Mouse (Mus musculus): ENCODE results near the gene Hoxc5. TPM values are rescaled to one million over a fixed set of nuclear protein-coding genes. Genes with fewer than 3 reads are reported as not detected.

The Hoxc5 gene
- polyA plus RNA-seq, 1 experiment from 2014 or later = 32.2 TPM

GRCm38 (mm10) chr15:103013238-103013984 lies 46.2 kb downstream of the Hoxc5 start:
- ATAC-seq (ENCODE audit: low FRiP score) (peak; percentile 32; the same call in 1 of the 2 replicates), DNase-seq (ENCODE audit: low spot score) (peak; percentile 78)
- Histone ChIP-seq H3K4me1 (replicated peaks; ENCODE audit: control insufficient read depth, insufficient read depth, low read length) (0 out of 2 replicates have a peak, but pooled peaks cover 4% of the 10 kb centered on the region), H3K9me3 (ENCODE audit: control insufficient read depth, low read length) (no peaks in the 10 kb centered on the region), H3K9ac (peak overlapping the region; percentile 72; the same call in 1 of the 2 replicates), H3K4me3 (replicated peaks; ENCODE audit: low read length) (peak overlapping the region; percentile 37), H3K4me2 (replicated peaks) (peak overlapping the region; percentile 52), H3K27ac (peak overlapping the region; percentile 91), H3K36me3 (replicated peaks; ENCODE audit: control insufficient read depth, insufficient read depth) (no peaks in the 10 kb centered on the region), H3K27me3 (ENCODE audit: control insufficient read depth, insufficient read depth, low read length) (peaks cover 98% of the 10 kb centered on the region)
- 3% methylated on average over 17 of the region's 17 CpGs for WGBS

- 1% methylated on average over 50 of the region's 57 CpGs for WGBS
- Histone ChIP-seq H3K9ac (peak overlapping the region; percentile 72), H3K27me3 (ENCODE audit: control insufficient read depth, insufficient read depth, low read length) (peaks cover 98% of the 10 kb centered on the region), H3K27ac (peak overlapping the region; percentile 91), H3K36me3 (replicated peaks; ENCODE audit: control insufficient read depth, insufficient read depth) (no peaks in the 10 kb centered on the region), H3K4me3 (replicated peaks; ENCODE audit: low read length) (peak overlapping the region; percentile 37), H3K4me1 (replicated peaks; ENCODE audit: control insufficient read depth, insufficient read depth, low read length) (0 out of 2 replicates have a peak, but pooled peaks cover 4% of the 10 kb centered on the region), H3K4me2 (replicated peaks) (peak overlapping the region; percentile 52), H3K9me3 (ENCODE audit: control insufficient read depth, low read length) (no peaks in the 10 kb centered on the region)
- ATAC-seq (ENCODE audit: low FRiP score) = peak; percentile 51
- no peak for DNase-seq (ENCODE audit: low spot score)
Measured at GRCm38 (mm10) chr15:103014166-103015008, 47.1 kb downstream of the Hoxc5 start.

DNA sequence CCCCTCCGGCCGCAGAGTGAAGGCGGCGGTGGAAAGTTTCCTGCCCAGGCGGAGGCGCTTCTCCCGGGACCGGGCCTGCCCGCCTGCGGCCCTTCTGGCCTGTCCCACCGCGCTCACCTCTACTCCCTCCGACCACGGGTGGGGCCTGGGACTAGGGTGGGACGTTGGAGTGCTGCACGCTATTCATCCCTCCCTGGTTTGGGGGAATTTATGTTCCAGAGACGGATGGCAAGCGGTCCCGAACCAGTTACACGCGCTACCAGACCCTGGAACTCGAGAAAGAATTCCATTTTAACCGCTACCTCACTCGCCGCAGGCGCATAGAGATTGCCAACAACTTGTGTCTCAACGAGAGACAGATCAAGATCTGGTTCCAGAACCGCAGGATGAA lies 47.8 kb downstream of the Hoxc5 start:
- peaks cover 98% of the 10 kb centered on the region for H3K27me3 ChIP-seq (ENCODE audit: control insufficient read depth, insufficient read depth, low read length)
- WGBS = under 1% methylated on average over 28 of the region's 28 CpGs
- H3K4me1 ChIP-seq (replicated peaks; ENCODE audit: control insufficient read depth, insufficient read depth, low read length) = 0 out of 2 replicates have a peak, but pooled peaks cover 4% of the 10 kb centered on the region
- H3K4me3 ChIP-seq (replicated peaks; ENCODE audit: low read length) = peak overlapping the region; percentile 37
- no peaks in the 10 kb centered on the region for H3K9me3 ChIP-seq (ENCODE audit: control insufficient read depth, low read length)
- H3K27ac ChIP-seq = peak overlapping the region; percentile 91
- H3K9ac ChIP-seq = peak overlapping the region; percentile 72
- no peak for ATAC-seq (ENCODE audit: low FRiP score)
- DNase-seq (ENCODE audit: low spot score) = no peak
- peak overlapping the region; percentile 52 for H3K4me2 ChIP-seq (replicated peaks)
- no peaks in the 10 kb centered on the region for H3K36me3 ChIP-seq (replicated peaks; ENCODE audit: control insufficient read depth, insufficient read depth)

- Histone ChIP-seq H3K9me3 (ENCODE audit: control insufficient read depth, low read length) (no peaks in the 10 kb centered on the region), H3K36me3 (replicated peaks; ENCODE audit: control insufficient read depth, insufficient read depth) (no peaks in the 10 kb centered on the region), H3K27me3 (ENCODE audit: control insufficient read depth, insufficient read depth, low read length) (peaks cover 98% of the 10 kb centered on the region), H3K27ac (peak overlapping the region; percentile 91), H3K4me2 (replicated peaks) (peak overlapping the region; percentile 52), H3K4me1 (replicated peaks; ENCODE audit: control insufficient read depth, insufficient read depth, low read length) (0 out of 2 replicates have a peak, but pooled peaks cover 4% of the 10 kb centered on the region), H3K9ac (peak overlapping the region; percentile 72), H3K4me3 (replicated peaks; ENCODE audit: low read length) (peak overlapping the region; percentile 37)
- no peak for DNase-seq (ENCODE audit: low spot score)
- no peak for ATAC-seq (ENCODE audit: low FRiP score)
- WGBS = 2% methylated on average over 19 of the region's 19 CpGs
Measured at GRCm38 (mm10) chr15:103015406-103016166, 48.3 kb downstream of the Hoxc5 start.

GRCm38 (mm10) chr15:103018636-103019035 lies 51.4 kb downstream of the Hoxc5 start, which contains the start of gene Hoxc4:
Gene Hoxc4 (plus strand): TSS chr15:103018934.
- ATAC-seq (ENCODE audit: low FRiP score) (no peak), DNase-seq (ENCODE audit: low spot score) (no peak)
- H3K4me2 ChIP-seq (replicated peaks) = peak within 1 kb of the TSS; percentile 52
- H3K4me3 ChIP-seq (replicated peaks; ENCODE audit: low read length) = no peak within 1 kb of the TSS
- 7% methylated on average over 9 of the region's 9 CpGs for WGBS
- no peaks in the 10 kb centered on the region for H3K36me3 ChIP-seq (replicated peaks; ENCODE audit: control insufficient read depth, insufficient read depth)
- no peaks in the 10 kb centered on the region for H3K9me3 ChIP-seq (ENCODE audit: control insufficient read depth, low read length)
- 0 out of 2 replicates have a peak within 1 kb of the TSS, but pooled peaks have one; percentile 14 for H3K27ac ChIP-seq
- H3K9ac ChIP-seq = no peak within 1 kb of the TSS
- peaks cover 100% of the 10 kb centered on the region for H3K27me3 ChIP-seq (ENCODE audit: control insufficient read depth, insufficient read depth, low read length)
- H3K4me1 ChIP-seq (replicated peaks; ENCODE audit: control insufficient read depth, insufficient read depth, low read length) = 0 out of 2 replicates have a peak, but pooled peaks cover 4% of the 10 kb centered on the region

DNA sequence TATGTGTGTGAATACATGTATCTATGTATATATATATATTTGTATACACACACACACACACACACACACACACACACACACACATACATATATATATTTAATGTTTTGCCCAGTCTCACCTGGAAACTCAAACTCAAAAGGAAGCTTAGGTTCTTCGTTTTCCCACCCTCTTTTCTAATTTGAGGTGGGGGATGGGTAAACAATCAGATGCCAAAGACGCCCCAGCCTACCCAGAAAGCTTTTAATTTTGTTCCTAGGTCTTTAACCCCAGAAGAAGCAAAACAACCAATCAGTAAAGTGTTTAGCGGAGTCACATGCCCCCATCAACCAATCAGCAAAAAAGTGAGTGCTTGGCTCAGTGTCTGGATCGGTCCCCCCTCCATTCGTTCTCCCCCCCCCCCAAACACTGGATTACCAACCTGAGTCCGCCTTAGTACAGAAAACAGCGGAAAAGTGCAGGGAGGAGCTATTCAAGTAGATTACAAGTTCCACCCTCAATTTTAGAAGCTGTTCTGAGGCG lies 53.7 kb downstream of the Hoxc5 start:
- H3K4me1 ChIP-seq (replicated peaks; ENCODE audit: control insufficient read depth, insufficient read depth, low read length) = no peaks in the 10 kb centered on the region
- DNase-seq (ENCODE audit: low spot score) (no peak), ATAC-seq (ENCODE audit: low FRiP score) (peak; percentile 60; the same call in 1 of the 2 replicates)
- H3K4me2 ChIP-seq (replicated peaks) = peak overlapping the region; percentile 35
- no peaks in the 10 kb centered on the region for H3K9me3 ChIP-seq (ENCODE audit: control insufficient read depth, low read length)
- no peaks in the 10 kb centered on the region for H3K36me3 ChIP-seq (replicated peaks; ENCODE audit: control insufficient read depth, insufficient read depth)
- H3K9ac ChIP-seq = no peak overlapping the region
- no peak overlapping the region for H3K27ac ChIP-seq
- 2% methylated on average over 8 of the region's 8 CpGs for WGBS
- H3K4me3 ChIP-seq (replicated peaks; ENCODE audit: low read length) = no peak overlapping the region; the same call in 1 of the 2 replicates
- H3K27me3 ChIP-seq (ENCODE audit: control insufficient read depth, insufficient read depth, low read length) = peaks cover 100% of the 10 kb centered on the region

- peaks cover 100% of the 10 kb centered on the region for H3K27me3 ChIP-seq (ENCODE audit: control insufficient read depth, insufficient read depth, low read length)
Measured at GRCm38 (mm10) chr15:103021544-103021943, 54.3 kb downstream of the Hoxc5 start.

GRCm38 (mm10) chr15:103024131-103024530 lies 56.9 kb downstream of the Hoxc5 start:
- Histone ChIP-seq H3K4me1 (replicated peaks; ENCODE audit: control insufficient read depth, insufficient read depth, low read length) (no peaks in the 10 kb centered on the region), H3K4me3 (replicated peaks; ENCODE audit: low read length) (no peak overlapping the region), H3K9ac (no peak overlapping the region), H3K36me3 (replicated peaks; ENCODE audit: control insufficient read depth, insufficient read depth) (no peaks in the 10 kb centered on the region), H3K4me2 (replicated peaks) (peak overlapping the region; percentile 51), H3K27ac (no peak overlapping the region), H3K27me3 (ENCODE audit: control insufficient read depth, insufficient read depth, low read length) (peaks cover 98% of the 10 kb centered on the region), H3K9me3 (ENCODE audit: control insufficient read depth, low read length) (no peaks in the 10 kb centered on the region)
- WGBS = 1% methylated on average over 2 of the region's 2 CpGs
- ATAC-seq (ENCODE audit: low FRiP score) = no peak
- no peak for DNase-seq (ENCODE audit: low spot score)

More at GRCm38 (mm10) chr15:103021544-103021943, 54.3 kb downstream of the Hoxc5 start:
- H3K4me1 ChIP-seq (replicated peaks; ENCODE audit: control insufficient read depth, insufficient read depth, low read length) = no peaks in the 10 kb centered on the region
- no peaks in the 10 kb centered on the region for H3K36me3 ChIP-seq (replicated peaks; ENCODE audit: control insufficient read depth, insufficient read depth)
- ATAC-seq (ENCODE audit: low FRiP score) (no peak), DNase-seq (ENCODE audit: low spot score) (no peak)
- 9% methylated on average over 8 of the region's 8 CpGs for WGBS
- H3K27ac ChIP-seq = no peak overlapping the region
- no peaks in the 10 kb centered on the region for H3K9me3 ChIP-seq (ENCODE audit: control insufficient read depth, low read length)
- H3K4me3 ChIP-seq (replicated peaks; ENCODE audit: low read length) = no peak overlapping the region; the same call in 1 of the 2 replicates
- H3K9ac ChIP-seq = no peak overlapping the region
- H3K4me2 ChIP-seq (replicated peaks) = peak overlapping the region; percentile 35
